Comparison of ENCODE assay signal across 9 mouse cellular contexts in genomic region chr6:4762252-4762651, GRCm38 (mm10). TPM values are rescaled to one million over a fixed set of nuclear protein-coding genes. Genes with fewer than 3 reads are reported as not detected.
DNase-seq lines count a peak whose midpoint lies in the region; ATAC-seq lines count a peak whose summit lies in the region.
"Had no signal": no experiment of that assay in that cellular context is flagged by ENCODE, and none has a peak within 500 bp of the region (broad histone marks: within the 10 kb centered on the region; RNA-seq: fewer than 3 reads in every experiment).

No protein-coding gene starts in this region.

- H3K36me3 ChIP-seq in forebrain, embryonic 11.5 days (ENCODE audit: control insufficient read depth, insufficient read depth, low read length), result no peaks in the 10 kb centered on the region
- peaks cover 25% of the 10 kb centered on the region for H3K36me3 ChIP-seq in forebrain, embryonic 10.5 days (replicated peaks)

- H3K4me2 ChIP-seq in forebrain, embryonic 11.5 days (ENCODE audit: low read depth, low read length, severe bottlenecking), result no peak overlapping the region

- H3K27me3 ChIP-seq in forebrain, embryonic 11.5 days (ENCODE audit: control insufficient read depth, insufficient read depth, low read length), result no peaks in the 10 kb centered on the region
- H3K27me3 ChIP-seq in forebrain, embryonic 10.5 days (ENCODE audit: poor library complexity, severe bottlenecking), result no peaks in the 10 kb centered on the region

- peak; percentile 97 for ATAC-seq in forebrain, embryonic 11.5 days (replicated peaks; ENCODE audit: low FRiP score)
- peak; percentile 52; the same call in 1 of the 2 replicates for ATAC-seq in granulocyte monocyte progenitor cell, adult 5-6 weeks (replicated peaks; ENCODE audit: poor library complexity, severe bottlenecking)
- ATAC-seq in megakaryocyte-erythroid progenitor cell, adult 5-6 weeks (replicated peaks; ENCODE audit: low FRiP score, low TSS enrichment, poor library complexity, severe bottlenecking), result peak; percentile 82; the same call in 1 of the 2 replicates

- H3K9ac ChIP-seq in forebrain, embryonic 11.5 days (ENCODE audit: low read length), result no peak overlapping the region

- no peak overlapping the region for H3K27ac ChIP-seq in forebrain, embryonic 11.5 days (ENCODE audit: low read depth, low read length)
- H3K27ac ChIP-seq in forebrain, embryonic 10.5 days, result no peak overlapping the region

- no peaks in the 10 kb centered on the region for H3K4me1 ChIP-seq in forebrain, embryonic 11.5 days (replicated peaks; ENCODE audit: control insufficient read depth, insufficient read depth, low read length)
- H3K4me1 ChIP-seq in forebrain, embryonic 10.5 days, result no peaks in the 10 kb centered on the region

- no peak overlapping the region for H3K4me3 ChIP-seq in forebrain, embryonic 11.5 days (ENCODE audit: low read depth, low read length)
- H3K4me3 ChIP-seq in forebrain, embryonic 10.5 days, result no peak overlapping the region

- WGBS in forebrain, embryonic 11.5 days, result 34% methylated on average over 2 of the region's 2 CpGs
- WGBS in forebrain, embryonic 10.5 days, result 40% methylated on average over 2 of the region's 2 CpGs

- DNase-seq in forebrain, embryonic 11.5 days (ENCODE audit: low spot score), result no peak
- DNase-seq in forebrain, embryonic 10.5 days (ENCODE audit: extremely low spot score, low spot score), result no peak
- peak; percentile 28 for DNase-seq in 416B (ENCODE audit: low read depth)
- no peak for DNase-seq in spleen, postnatal 14 days (ENCODE audit: low spot score in 2 of 2)
- no peak for DNase-seq in thymus, postnatal 25 days
- DNase-seq in right cerebral cortex, adult 2 months (ENCODE audit: low spot score in 2 of 2), result no peak
- DNase-seq: heart, postnatal 14 days had no signal

- no peaks in the 10 kb centered on the region for H3K9me3 ChIP-seq in forebrain, embryonic 11.5 days (ENCODE audit: control insufficient read depth, low read length)
- no peaks in the 10 kb centered on the region for H3K9me3 ChIP-seq in forebrain, embryonic 10.5 days

RNA-seq across cellular contexts. Expression of gene Peg10, which starts 15.1 kb away (rescaled TPM):
- polyA plus RNA-seq in forebrain, embryonic 11.5 days (2014; fragmentation: Nextera tagmentation; extraction: Ambion mirVana), result 17.5 and 19.0 TPM in 2 replicates
- 11.8 and 12.9 TPM in 2 replicates for polyA plus RNA-seq in forebrain, embryonic 10.5 days (2016; fragmentation: Nextera tagmentation; extraction: Ambion mirVana)
- not detected in 2 replicates for total RNA-seq in granulocyte monocyte progenitor cell, adult 5-6 weeks (2014; fragmentation: Nextera tagmentation)
- total RNA-seq in granulocyte monocyte progenitor cell, adult 5-6 weeks (2017), result 0.04 and 0.15 TPM in 2 replicates
- total RNA-seq in megakaryocyte-erythroid progenitor cell, adult 5-6 weeks (2014; fragmentation: Nextera tagmentation), result 0.25 and 0.61 TPM in 2 replicates
- total RNA-seq in megakaryocyte-erythroid progenitor cell, adult 5-6 weeks (2017), result 0.28 and 1.4 TPM in 2 replicates

RNA-seq across cellular contexts. Expression of gene Sgce, which starts 15.2 kb away (rescaled TPM):
- 57.1 and 59.3 TPM in 2 replicates for polyA plus RNA-seq in forebrain, embryonic 11.5 days (2014; fragmentation: Nextera tagmentation; extraction: Ambion mirVana)
- polyA plus RNA-seq in forebrain, embryonic 10.5 days (2016; fragmentation: Nextera tagmentation; extraction: Ambion mirVana), result 49.9 and 50.4 TPM in 2 replicates
- not detected in 2 replicates for total RNA-seq in granulocyte monocyte progenitor cell, adult 5-6 weeks (2014; fragmentation: Nextera tagmentation)
- 1.0 and 2.3 TPM in 2 replicates for total RNA-seq in granulocyte monocyte progenitor cell, adult 5-6 weeks (2017)
- 0.57 TPM in 1 of 2 replicates, not detected in the other for total RNA-seq in megakaryocyte-erythroid progenitor cell, adult 5-6 weeks (2014; fragmentation: Nextera tagmentation)
- total RNA-seq in megakaryocyte-erythroid progenitor cell, adult 5-6 weeks (2017), result 1.0 and 4.4 TPM in 2 replicates
